Mouse (Mus musculus): Measurements from ENCODE around the gene Sirt4. TPM values are rescaled to one million over a fixed set of nuclear protein-coding genes. Genes with fewer than 3 reads are reported as not detected.

Sirt4 gene
- 20.9 and 23.5 TPM in 2 replicates for polyA plus RNA-seq (2014; fragmentation: Nextera tagmentation; extraction: Ambion mirVana)

- Histone ChIP-seq H3K4me1 (ENCODE audit: control insufficient read depth, insufficient read depth, low read length) (peaks cover 5% of the 10 kb centered on the region; the same call in 1 of the 2 replicates), H3K9me3 (ENCODE audit: control insufficient read depth, low read depth, low read length) (no peaks in the 10 kb centered on the region), H3K27me3 (ENCODE audit: control insufficient read depth, insufficient read depth, low read length) (no peaks in the 10 kb centered on the region), H3K4me2 (replicated peaks; ENCODE audit: low read depth, low read length) (peak within 1 kb of the TSS; percentile 62), H3K27ac (ENCODE audit: low read length) (peak within 1 kb of the TSS; percentile 68; the same call in 1 of the 2 replicates), H3K9ac (replicated peaks; ENCODE audit: low read depth, low read length) (peak within 1 kb of the TSS; percentile 45), H3K36me3 (ENCODE audit: control insufficient read depth, insufficient read depth, low read length) (peaks cover 5% of the 10 kb centered on the region; the same call in 1 of the 2 replicates), H3K4me3 (ENCODE audit: low read depth, low read length) (peak within 1 kb of the TSS; percentile 31)
- 7% methylated on average over 30 of the region's 30 CpGs for WGBS
- ATAC-seq (ENCODE audit: insufficient number of reproducible peaks, insufficient read depth, low FRiP score, low read depth) = peak; percentile 90
These were observed at the start of gene Sirt4 for GRCm38 (mm10) chr5:115483947-115484920. Gene Sirt4, minus strand, starts transcription at chr5:115484725.

- peaks cover 72% of the 10 kb centered on the region for H3K4me1 ChIP-seq (ENCODE audit: control insufficient read depth, insufficient read depth, low read length)
- WGBS = 21% methylated on average over 18 of the region's 18 CpGs
- H3K4me2 ChIP-seq (replicated peaks; ENCODE audit: low read depth, low read length) = peak overlapping the region; percentile 14; the same call in 1 of the 2 replicates
- H3K9ac ChIP-seq (replicated peaks; ENCODE audit: low read depth, low read length) = peak overlapping the region; percentile 14; the same call in 1 of the 2 replicates
- no peaks in the 10 kb centered on the region for H3K9me3 ChIP-seq (ENCODE audit: control insufficient read depth, low read depth, low read length)
- no peaks in the 10 kb centered on the region for H3K27me3 ChIP-seq (ENCODE audit: control insufficient read depth, insufficient read depth, low read length)
- H3K36me3 ChIP-seq (ENCODE audit: control insufficient read depth, insufficient read depth, low read length) = no peaks in the 10 kb centered on the region
- peak overlapping the region; percentile 74 for H3K27ac ChIP-seq (ENCODE audit: low read length)
- H3K4me3 ChIP-seq (ENCODE audit: low read depth, low read length) = no peak overlapping the region
- ATAC-seq (ENCODE audit: insufficient number of reproducible peaks, insufficient read depth, low FRiP score, low read depth) = peak; percentile 66
These were observed 47.2 kb upstream of the Sirt4 start for GRCm38 (mm10) chr5:115531671-115532270.

- Histone ChIP-seq H3K4me2 (replicated peaks; ENCODE audit: low read depth, low read length) (no peak overlapping the region), H3K4me3 (ENCODE audit: low read depth, low read length) (no peak overlapping the region), H3K9ac (replicated peaks; ENCODE audit: low read depth, low read length) (no peak overlapping the region), H3K27me3 (ENCODE audit: control insufficient read depth, insufficient read depth, low read length) (no peaks in the 10 kb centered on the region), H3K4me1 (ENCODE audit: control insufficient read depth, insufficient read depth, low read length) (peaks cover 68% of the 10 kb centered on the region), H3K36me3 (ENCODE audit: control insufficient read depth, insufficient read depth, low read length) (no peaks in the 10 kb centered on the region), H3K27ac (ENCODE audit: low read length) (peak overlapping the region; percentile 74), H3K9me3 (ENCODE audit: control insufficient read depth, low read depth, low read length) (no peaks in the 10 kb centered on the region)
- no peak for ATAC-seq (ENCODE audit: insufficient number of reproducible peaks, insufficient read depth, low FRiP score, low read depth)
- WGBS = 44% methylated on average over 8 of the region's 8 CpGs
These were observed 45.9 kb upstream of the Sirt4 start for GRCm38 (mm10) chr5:115530447-115530809.

GRCm38 (mm10) chr5:115529742-115530446, 45.4 kb upstream of the Sirt4 start:
- ATAC-seq (ENCODE audit: insufficient number of reproducible peaks, insufficient read depth, low FRiP score, low read depth) = no peak
- Histone ChIP-seq H3K9ac (replicated peaks; ENCODE audit: low read depth, low read length) (no peak overlapping the region), H3K36me3 (ENCODE audit: control insufficient read depth, insufficient read depth, low read length) (no peaks in the 10 kb centered on the region), H3K27ac (ENCODE audit: low read length) (peak overlapping the region; percentile 74), H3K27me3 (ENCODE audit: control insufficient read depth, insufficient read depth, low read length) (no peaks in the 10 kb centered on the region), H3K4me1 (ENCODE audit: control insufficient read depth, insufficient read depth, low read length) (peaks cover 65% of the 10 kb centered on the region), H3K4me2 (replicated peaks; ENCODE audit: low read depth, low read length) (no peak overlapping the region), H3K4me3 (ENCODE audit: low read depth, low read length) (no peak overlapping the region), H3K9me3 (ENCODE audit: control insufficient read depth, low read depth, low read length) (no peaks in the 10 kb centered on the region)
- WGBS = 49% methylated on average over 7 of the region's 7 CpGs

- Histone ChIP-seq H3K4me1 (ENCODE audit: control insufficient read depth, insufficient read depth, low read length) (peaks cover 65% of the 10 kb centered on the region), H3K27me3 (ENCODE audit: control insufficient read depth, insufficient read depth, low read length) (no peaks in the 10 kb centered on the region), H3K4me3 (ENCODE audit: low read depth, low read length) (no peak overlapping the region), H3K9ac (replicated peaks; ENCODE audit: low read depth, low read length) (no peak overlapping the region), H3K4me2 (replicated peaks; ENCODE audit: low read depth, low read length) (no peak overlapping the region), H3K9me3 (ENCODE audit: control insufficient read depth, low read depth, low read length) (no peaks in the 10 kb centered on the region), H3K36me3 (ENCODE audit: control insufficient read depth, insufficient read depth, low read length) (no peaks in the 10 kb centered on the region), H3K27ac (ENCODE audit: low read length) (peak overlapping the region; percentile 74; the same call in 1 of the 2 replicates)
- ATAC-seq (ENCODE audit: insufficient number of reproducible peaks, insufficient read depth, low FRiP score, low read depth) = no peak
- WGBS = 33% methylated on average over 8 of the region's 8 CpGs
These were observed 44.8 kb upstream of the Sirt4 start for GRCm38 (mm10) chr5:115529364-115529741.

GRCm38 (mm10) chr5:115528128-115528527, 43.6 kb upstream of the Sirt4 start:
- no peaks in the 10 kb centered on the region for H3K36me3 ChIP-seq (ENCODE audit: control insufficient read depth, insufficient read depth, low read length)
- H3K9ac ChIP-seq (replicated peaks; ENCODE audit: low read depth, low read length) = no peak overlapping the region
- no peak overlapping the region for H3K27ac ChIP-seq (ENCODE audit: low read length)
- no peaks in the 10 kb centered on the region for H3K27me3 ChIP-seq (ENCODE audit: control insufficient read depth, insufficient read depth, low read length)
- no peak overlapping the region for H3K4me3 ChIP-seq (ENCODE audit: low read depth, low read length)
- H3K4me1 ChIP-seq (ENCODE audit: control insufficient read depth, insufficient read depth, low read length) = peaks cover 62% of the 10 kb centered on the region
- H3K4me2 ChIP-seq (replicated peaks; ENCODE audit: low read depth, low read length) = no peak overlapping the region
- no peaks in the 10 kb centered on the region for H3K9me3 ChIP-seq (ENCODE audit: control insufficient read depth, low read depth, low read length)
- no peak for ATAC-seq (ENCODE audit: insufficient number of reproducible peaks, insufficient read depth, low FRiP score, low read depth)
- WGBS = 83% methylated on average over 5 of the region's 5 CpGs

GRCm38 (mm10) chr5:115526456-115527202, 42.1 kb upstream of the Sirt4 start:
- no peak for ATAC-seq (ENCODE audit: insufficient number of reproducible peaks, insufficient read depth, low FRiP score, low read depth)

More at GRCm38 (mm10) chr5:115526456-115527202, 42.1 kb upstream of the Sirt4 start:
- peak overlapping the region; percentile 30; the same call in 1 of the 2 replicates for H3K27ac ChIP-seq (ENCODE audit: low read length)
- no peaks in the 10 kb centered on the region for H3K9me3 ChIP-seq (ENCODE audit: control insufficient read depth, low read depth, low read length)
- H3K9ac ChIP-seq (replicated peaks; ENCODE audit: low read depth, low read length) = no peak overlapping the region
- peaks cover 66% of the 10 kb centered on the region for H3K4me1 ChIP-seq (ENCODE audit: control insufficient read depth, insufficient read depth, low read length)
- no peaks in the 10 kb centered on the region for H3K36me3 ChIP-seq (ENCODE audit: control insufficient read depth, insufficient read depth, low read length)
- WGBS = 88% methylated on average over 17 of the region's 17 CpGs
- no peak overlapping the region for H3K4me2 ChIP-seq (replicated peaks; ENCODE audit: low read depth, low read length)
- H3K27me3 ChIP-seq (ENCODE audit: control insufficient read depth, insufficient read depth, low read length) = no peaks in the 10 kb centered on the region
- H3K4me3 ChIP-seq (ENCODE audit: low read depth, low read length) = no peak overlapping the region

Measured in stomach, embryonic 14.5 days (tissue).